Mouse (Mus musculus): ENCODE results near the gene Fcgrt. TPM values are rescaled to one million over a fixed set of nuclear protein-coding genes. Genes with fewer than 3 reads are reported as not detected.
"Not testable (repeated sequence)": the region's sequence is repeated elsewhere in the genome, so short reads cannot be mapped to it uniquely, and the experiment has no call there.

Gene Fcgrt
- total RNA-seq, 2 experiments from 2014 or later: 16.5 to 18.7 TPM

DNA sequence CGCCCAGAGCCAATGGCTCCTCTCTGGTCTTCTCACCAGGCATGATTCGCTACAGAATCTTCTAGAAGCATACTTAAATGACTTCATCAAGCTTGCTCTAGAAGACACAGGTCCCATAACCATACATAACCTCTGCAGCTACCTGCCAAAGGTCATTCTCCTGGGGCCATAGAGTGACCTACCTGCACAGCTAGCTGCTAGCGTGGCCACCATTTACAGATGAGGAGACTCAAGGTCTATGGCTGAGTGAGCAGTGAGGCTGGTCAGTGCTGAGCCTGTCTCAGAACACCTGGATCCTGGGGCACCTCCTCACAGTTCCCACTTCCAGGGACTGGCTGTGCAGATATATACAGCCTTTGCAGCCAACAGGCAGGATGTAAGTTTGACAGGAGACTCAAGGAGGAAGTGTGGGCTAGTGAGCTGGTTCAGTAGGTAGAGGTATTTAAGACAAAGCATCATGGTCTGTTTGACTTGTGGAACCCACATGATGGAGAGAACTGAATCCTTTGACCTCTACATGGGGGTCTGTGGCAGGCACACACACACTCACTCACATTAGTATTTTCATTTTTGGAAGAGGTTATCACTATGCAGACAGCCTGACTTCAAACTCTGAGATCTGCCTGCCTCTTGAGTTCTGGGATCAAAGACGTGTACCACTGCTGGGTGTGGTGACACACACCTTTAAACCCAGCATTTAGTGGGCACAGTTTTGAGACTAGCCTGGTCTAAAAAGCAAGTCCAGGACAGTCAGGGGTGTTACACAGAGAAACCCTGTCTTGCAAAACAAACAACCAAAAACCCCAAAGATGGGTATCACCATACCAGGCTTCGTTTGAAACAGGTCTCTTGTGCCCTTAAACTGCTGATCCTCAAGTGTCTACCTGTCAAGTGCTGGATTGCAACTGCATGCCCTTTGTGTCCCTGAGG is 16.4 kb upstream of the Fcgrt start:
- intact Hi-C loops (cut with DNase I): no loop called here
- no peak for DNase-seq (ENCODE audit: extremely low spot score in 1 of 2, low spot score in 2 of 2)

DNA sequence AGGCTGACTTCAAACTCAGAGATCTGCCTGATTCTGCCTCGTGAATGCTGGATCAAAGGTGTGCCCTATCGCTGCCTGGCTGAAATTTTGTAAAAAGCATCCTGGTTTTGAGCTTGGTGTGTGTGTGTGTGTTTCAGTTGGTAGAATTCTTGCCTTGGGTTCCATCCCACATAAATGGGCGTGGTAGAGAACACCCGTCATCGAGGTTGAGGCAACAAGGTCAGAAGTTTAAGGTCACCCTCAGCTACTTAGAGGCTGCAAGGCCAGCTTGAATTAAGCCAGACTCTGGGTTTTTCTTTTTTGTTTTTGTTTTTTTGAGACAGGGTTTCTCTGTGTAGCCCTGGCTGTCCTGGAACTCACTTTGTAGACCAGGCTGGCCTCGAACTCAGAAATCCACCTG is 14.7 kb upstream of the Fcgrt start:
- intact Hi-C loops (cut with DNase I): no loop called here
- DNase-seq (ENCODE audit: extremely low spot score in 1 of 2, low spot score in 2 of 2): no peak

- no peak for DNase-seq (ENCODE audit: extremely low spot score in 1 of 2, low spot score in 2 of 2)
- intact Hi-C loops (cut with DNase I): no loop called here
Measured at GRCm38 (mm10) chr7:45117566-45117965, 13.9 kb upstream of the Fcgrt start.

DNA sequence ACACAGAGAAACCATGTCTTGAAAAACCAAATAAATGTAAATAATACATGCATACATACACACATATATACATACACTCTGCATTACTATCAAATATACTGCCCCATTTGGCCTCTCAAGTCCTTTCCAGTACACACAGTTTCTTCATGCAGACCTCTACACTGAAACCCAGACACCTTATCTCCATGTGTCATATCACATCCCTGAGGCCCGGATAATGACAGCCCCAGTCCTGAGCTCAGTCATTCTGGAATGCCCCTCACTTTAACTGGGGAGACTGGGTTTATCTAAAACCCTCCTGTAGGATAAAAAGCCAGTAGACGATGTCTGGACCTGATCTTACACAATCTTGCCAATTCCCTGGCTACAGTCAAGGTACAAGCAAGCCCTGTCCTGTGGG is 9.8 kb upstream of the Fcgrt start:
- no peak for DNase-seq (ENCODE audit: extremely low spot score in 1 of 2, low spot score in 2 of 2)
- intact Hi-C loops (cut with DNase I): no loop called here

GRCm38 (mm10) chr7:45112529-45112928 is 8.9 kb upstream of the Fcgrt start:
- no peak for DNase-seq (ENCODE audit: extremely low spot score in 1 of 2, low spot score in 2 of 2)
- intact Hi-C loops (cut with DNase I): no loop called here

GRCm38 (mm10) chr7:45111940-45112339 is 8.3 kb upstream of the Fcgrt start:
- intact Hi-C loops (cut with DNase I): no loop called here

GRCm38 (mm10) chr7:45110089-45110488 is 6.4 kb upstream of the Fcgrt start:
- intact Hi-C loops (cut with DNase I); DNase-seq (ENCODE audit: extremely low spot score in 1 of 2, low spot score in 2 of 2): not testable (repeated sequence)

More at GRCm38 (mm10) chr7:45111940-45112339, 8.3 kb upstream of the Fcgrt start:
- DNase-seq (ENCODE audit: extremely low spot score in 1 of 2, low spot score in 2 of 2): no peak

GRCm38 (mm10) chr7:45107052-45107645 is 3.5 kb upstream of the Fcgrt start:
- no peak for DNase-seq (ENCODE audit: extremely low spot score in 1 of 2, low spot score in 2 of 2)
- intact Hi-C loops (cut with DNase I): no loop called here

DNA sequence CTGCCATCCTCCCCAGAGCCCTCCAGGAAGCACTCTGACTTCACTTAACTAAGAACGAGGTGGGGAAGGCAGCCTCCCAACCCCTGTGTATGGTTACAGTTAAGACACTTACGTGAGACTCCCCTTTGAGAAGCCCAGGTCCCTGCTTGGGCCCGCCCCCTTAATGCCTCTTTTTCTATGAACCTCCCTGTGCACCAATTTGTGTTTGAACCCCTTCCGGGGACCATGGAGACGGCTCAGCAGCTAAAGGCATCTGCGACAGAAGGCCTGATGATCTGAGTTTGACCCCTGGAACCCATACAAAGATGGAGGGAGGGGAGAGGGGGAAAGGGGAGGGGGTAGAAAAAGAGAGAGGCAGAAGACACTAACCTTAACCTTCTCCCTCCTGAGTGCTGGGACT is 2.8 kb upstream of the Fcgrt start:
- intact Hi-C loops (cut with DNase I): no loop called here
- DNase-seq (ENCODE audit: extremely low spot score in 1 of 2, low spot score in 2 of 2): no peak

DNA sequence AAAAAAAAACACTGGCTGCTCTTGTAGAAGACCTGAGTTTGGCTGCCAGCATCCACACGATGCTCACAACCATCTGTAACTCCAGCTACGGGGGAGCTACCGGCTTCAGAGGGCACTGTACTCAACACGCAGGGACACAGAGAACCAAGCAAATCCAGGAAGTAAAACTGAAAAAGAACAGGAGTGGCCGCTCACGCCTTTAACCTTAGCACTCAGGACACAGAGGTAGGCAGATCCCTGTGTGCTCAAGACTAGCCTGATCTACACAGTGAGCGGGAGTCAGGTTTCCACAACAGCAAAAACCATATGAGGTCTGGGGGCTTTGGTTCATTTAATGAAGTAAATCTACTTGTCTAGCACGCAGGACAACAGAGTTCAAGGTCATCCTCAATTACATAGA is 1.8 kb upstream of the Fcgrt start:
- no peak for DNase-seq (ENCODE audit: extremely low spot score in 1 of 2, low spot score in 2 of 2)
- intact Hi-C loops (cut with DNase I): no loop called here

- intact Hi-C loops (cut with DNase I): no loop called here
- DNase-seq (ENCODE audit: extremely low spot score in 1 of 2, low spot score in 2 of 2): no peak
Measured at GRCm38 (mm10) chr7:45104941-45105340, 1.3 kb upstream of the Fcgrt start.

GRCm38 (mm10) chr7:45102940-45103585 is 588 bp downstream of the Fcgrt start:
- no peak for DNase-seq (ENCODE audit: extremely low spot score in 1 of 2, low spot score in 2 of 2)
- intact Hi-C loops (cut with DNase I): no loop called here

DNA sequence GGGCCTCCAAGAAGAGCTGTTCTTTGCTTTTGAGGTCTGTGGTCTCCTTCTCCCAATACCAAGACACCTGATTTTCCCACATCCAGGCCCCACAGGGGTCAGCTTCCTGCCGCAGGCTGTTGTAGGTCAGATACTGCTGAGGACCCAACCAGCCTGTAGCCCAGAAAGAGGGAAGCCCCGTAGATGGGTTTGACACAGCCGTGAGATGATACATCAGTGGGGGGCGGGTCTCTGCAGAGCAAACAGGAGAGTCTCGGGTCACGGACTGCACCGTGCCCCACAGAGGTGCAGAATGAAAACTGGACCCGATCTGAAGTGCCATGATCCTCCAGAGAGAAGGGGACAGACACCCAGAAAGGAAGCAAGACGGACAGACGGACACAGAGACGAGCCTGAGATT is 1.2 kb downstream of the Fcgrt start:
- no peak for DNase-seq (ENCODE audit: extremely low spot score in 1 of 2, low spot score in 2 of 2)
- intact Hi-C loops (cut with DNase I): no loop called here

GRCm38 (mm10) chr7:45100046-45100445 is 3.6 kb downstream of the Fcgrt start:
- intact Hi-C loops (cut with DNase I): no loop called here

DNA sequence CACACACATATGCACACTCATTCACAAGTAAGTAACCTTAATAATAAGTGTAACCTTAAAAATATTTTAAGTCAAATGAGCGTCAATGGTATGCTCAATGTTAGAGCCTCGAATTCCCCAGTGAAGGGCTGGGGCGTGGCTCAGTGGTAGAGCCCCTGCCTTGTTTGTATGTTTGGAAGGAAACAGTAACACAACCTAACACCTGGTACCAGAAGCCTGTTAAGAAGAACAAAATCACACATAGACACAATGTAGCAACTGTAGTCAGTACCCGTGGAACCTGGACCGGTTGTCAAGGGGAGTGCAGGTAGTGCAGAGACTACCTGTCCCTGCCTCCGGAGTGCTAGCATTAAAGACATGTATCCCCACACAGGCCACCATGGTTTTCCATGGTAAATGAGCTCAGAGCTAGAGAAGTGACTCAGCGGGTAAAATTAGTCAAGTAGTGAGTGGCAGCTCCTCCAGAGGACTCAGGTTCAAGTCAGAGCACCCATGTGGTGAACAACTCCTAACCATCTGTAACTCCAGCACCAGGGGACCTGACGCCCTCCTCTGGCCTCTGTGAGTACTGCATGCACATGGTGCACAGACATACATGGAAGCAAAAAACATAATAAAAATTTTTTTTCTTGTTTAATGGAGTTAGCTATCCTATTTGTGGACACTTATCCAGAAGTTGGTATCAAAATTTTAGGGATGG is 5.0 kb downstream of the Fcgrt start:
- intact Hi-C loops (cut with DNase I): no loop called here
- no peak for DNase-seq (ENCODE audit: extremely low spot score in 1 of 2, low spot score in 2 of 2)

More at GRCm38 (mm10) chr7:45100046-45100445, 3.6 kb downstream of the Fcgrt start:
- DNase-seq (ENCODE audit: extremely low spot score in 1 of 2, low spot score in 2 of 2): no peak

- intact Hi-C loops (cut with DNase I): no loop called here
- DNase-seq (ENCODE audit: extremely low spot score in 1 of 2, low spot score in 2 of 2): no peak
Measured at GRCm38 (mm10) chr7:45097479-45097878, 6.2 kb downstream of the Fcgrt start.

- DNase-seq (ENCODE audit: extremely low spot score in 1 of 2, low spot score in 2 of 2); intact Hi-C loops (cut with DNase I): not testable (repeated sequence)
Measured at GRCm38 (mm10) chr7:45095965-45096364, 7.7 kb downstream of the Fcgrt start.

DNA sequence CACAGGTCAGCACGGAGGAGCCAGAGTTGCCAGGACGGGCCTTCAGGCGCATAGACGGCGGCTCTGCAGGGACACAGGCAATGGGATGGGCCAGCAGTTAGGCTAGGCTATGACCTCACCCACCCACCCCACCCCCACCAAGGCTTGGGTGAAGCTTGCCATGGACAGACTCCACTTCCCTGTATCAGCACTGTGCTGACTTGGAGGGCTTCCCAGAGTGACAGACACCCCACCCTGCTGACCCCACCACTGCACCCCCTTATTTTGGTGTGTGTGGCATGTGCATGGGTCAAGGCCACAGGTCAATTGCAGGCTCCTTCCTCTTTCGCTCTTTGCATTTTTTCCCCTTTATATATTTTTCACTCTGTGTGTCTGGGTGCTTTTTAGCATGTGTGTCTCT is 8.3 kb downstream of the Fcgrt start:
- intact Hi-C loops (cut with DNase I): no loop called here
- no peak for DNase-seq (ENCODE audit: extremely low spot score in 1 of 2, low spot score in 2 of 2)

- DNase-seq (ENCODE audit: extremely low spot score in 1 of 2, low spot score in 2 of 2): no peak
- intact Hi-C loops (cut with DNase I): no loop called here
Measured at GRCm38 (mm10) chr7:45094121-45094520, 9.5 kb downstream of the Fcgrt start.

All from left cerebral cortex, postnatal 10 days (tissue).